In genomic region chr1:52150676-52151075, GRCm38 (mm10) we compare ENCODE assay signal across 8 mouse cellular contexts. TPM values are rescaled to one million over a fixed set of nuclear protein-coding genes. Genes with fewer than 3 reads are reported as not detected.
DNase-seq lines count a peak whose midpoint lies in the region; ATAC-seq and TF ChIP-seq lines count a peak whose summit lies in the region.

No protein-coding gene starts in this region.

- H3K4me3 ChIP-seq in embryonic facial prominence, embryonic 11.5 days (ENCODE audit: low read depth, low read length) = no peak overlapping the region
- no peak overlapping the region for H3K4me3 ChIP-seq in embryonic facial prominence, embryonic 10.5 days
- no peak overlapping the region for H3K4me3 ChIP-seq in midbrain, embryonic 11.5 days (ENCODE audit: low read depth, low read length)
- no peak overlapping the region for H3K4me3 ChIP-seq in midbrain, embryonic 16.5 days (ENCODE audit: low read depth, low read length)
- H3K4me3 ChIP-seq in intestine, postnatal 0 days (ENCODE audit: low read depth, low read length) = no peak overlapping the region

- no peak for TF ChIP-seq CTCF in intestine, postnatal 0 days (IDR thresholded peaks at IDR 0.05; ENCODE audit: low read depth)

- no peaks in the 10 kb centered on the region for H3K9me3 ChIP-seq in embryonic facial prominence, embryonic 11.5 days (replicated peaks; ENCODE audit: control insufficient read depth, low read length)
- H3K9me3 ChIP-seq in embryonic facial prominence, embryonic 10.5 days = no peaks in the 10 kb centered on the region
- H3K9me3 ChIP-seq in midbrain, embryonic 11.5 days (ENCODE audit: control insufficient read depth, low read length) = no peaks in the 10 kb centered on the region
- H3K9me3 ChIP-seq in midbrain, embryonic 16.5 days (replicated peaks; ENCODE audit: control insufficient read depth, low read length, poor library complexity, severe bottlenecking) = no peaks in the 10 kb centered on the region
- H3K9me3 ChIP-seq in intestine, postnatal 0 days (ENCODE audit: control insufficient read depth) = no peaks in the 10 kb centered on the region

- no peaks in the 10 kb centered on the region for H3K36me3 ChIP-seq in embryonic facial prominence, embryonic 11.5 days (replicated peaks; ENCODE audit: control insufficient read depth, insufficient read depth, low read depth, low read length)
- peaks cover 7% of the 10 kb centered on the region for H3K36me3 ChIP-seq in embryonic facial prominence, embryonic 10.5 days (replicated peaks)
- H3K36me3 ChIP-seq in midbrain, embryonic 11.5 days (ENCODE audit: control insufficient read depth, insufficient read depth, low read length) = no peaks in the 10 kb centered on the region
- H3K36me3 ChIP-seq in midbrain, embryonic 16.5 days (ENCODE audit: control insufficient read depth, insufficient read depth, low read length) = no peaks in the 10 kb centered on the region
- H3K36me3 ChIP-seq in intestine, postnatal 0 days (ENCODE audit: control insufficient read depth, insufficient read depth) = peaks cover 87% of the 10 kb centered on the region

- H3K4me1 ChIP-seq in embryonic facial prominence, embryonic 11.5 days (ENCODE audit: control insufficient read depth, insufficient read depth, low read length) = no peaks in the 10 kb centered on the region; the same call in 1 of the 2 replicates
- H3K4me1 ChIP-seq in embryonic facial prominence, embryonic 10.5 days = peaks cover 43% of the 10 kb centered on the region
- peaks cover 15% of the 10 kb centered on the region for H3K4me1 ChIP-seq in midbrain, embryonic 11.5 days (ENCODE audit: control insufficient read depth, insufficient read depth, low read length)
- peaks cover 3% of the 10 kb centered on the region; the same call in 1 of the 2 replicates for H3K4me1 ChIP-seq in midbrain, embryonic 16.5 days (ENCODE audit: control insufficient read depth, insufficient read depth, low read length)
- H3K4me1 ChIP-seq in intestine, postnatal 0 days (replicated peaks; ENCODE audit: control insufficient read depth, insufficient read depth, low read length) = peaks cover 3% of the 10 kb centered on the region; the same call in 1 of the 2 replicates

- ATAC-seq in embryonic facial prominence, embryonic 11.5 days (replicated peaks; ENCODE audit: insufficient number of reproducible peaks, low FRiP score, low TSS enrichment, low read depth) = 0 out of 2 replicates have a peak, but pooled peaks have one; percentile 25
- no peak for ATAC-seq in midbrain, embryonic 11.5 days (ENCODE audit: low FRiP score)
- ATAC-seq in midbrain, embryonic 16.5 days = no peak
- 0 out of 2 replicates have a peak, but pooled peaks have one; percentile 20 for ATAC-seq in intestine, postnatal 0 days

- WGBS in embryonic facial prominence, embryonic 11.5 days = 54% methylated on average over 11 of the region's 11 CpGs
- 57% methylated on average over 11 of the region's 11 CpGs for WGBS in embryonic facial prominence, embryonic 10.5 days
- 57% methylated on average over 11 of the region's 11 CpGs for WGBS in midbrain, embryonic 11.5 days
- 48% methylated on average over 11 of the region's 11 CpGs for WGBS in midbrain, embryonic 16.5 days
- 40% methylated on average over 11 of the region's 11 CpGs for WGBS in intestine, postnatal 0 days

- H3K9ac ChIP-seq in embryonic facial prominence, embryonic 11.5 days (replicated peaks; ENCODE audit: low read length) = no peak overlapping the region
- no peak overlapping the region for H3K9ac ChIP-seq in midbrain, embryonic 11.5 days (ENCODE audit: low read length)
- H3K9ac ChIP-seq in midbrain, embryonic 16.5 days (ENCODE audit: low read depth, low read length) = no peak overlapping the region
- H3K9ac ChIP-seq in intestine, postnatal 0 days (ENCODE audit: low read depth, low read length) = no peak overlapping the region

- no peak overlapping the region for H3K27ac ChIP-seq in embryonic facial prominence, embryonic 11.5 days (replicated peaks; ENCODE audit: low read depth, low read length)
- H3K27ac ChIP-seq in embryonic facial prominence, embryonic 10.5 days (replicated peaks) = no peak overlapping the region
- no peak overlapping the region for H3K27ac ChIP-seq in midbrain, embryonic 11.5 days (ENCODE audit: low read depth, low read length)
- no peak overlapping the region for H3K27ac ChIP-seq in midbrain, embryonic 16.5 days (ENCODE audit: low read length)
- no peak overlapping the region for H3K27ac ChIP-seq in intestine, postnatal 0 days (ENCODE audit: low read depth, low read length)

- no peak for DNase-seq in embryonic facial prominence, embryonic 11.5 days (ENCODE audit: low spot score)
- no peak for DNase-seq in embryonic facial prominence, embryonic 10.5 days (ENCODE audit: low spot score)
- DNase-seq in midbrain, embryonic 11.5 days (ENCODE audit: low spot score, missing footprints) = peak; percentile 80
- DNase-seq in thymus, postnatal 36 days = peak; percentile 70 to 88
- no peak for DNase-seq in right cerebral cortex, postnatal 36 days (ENCODE audit: low spot score in 2 of 2)
- DNase-seq in urinary bladder, postnatal 14 days (ENCODE audit: low spot score) = no peak

- no peak overlapping the region for H3K4me2 ChIP-seq in embryonic facial prominence, embryonic 11.5 days (ENCODE audit: low read depth, low read length)
- no peak overlapping the region for H3K4me2 ChIP-seq in midbrain, embryonic 11.5 days
- H3K4me2 ChIP-seq in midbrain, embryonic 16.5 days (ENCODE audit: low read length) = no peak overlapping the region
- no peak overlapping the region for H3K4me2 ChIP-seq in intestine, postnatal 0 days (replicated peaks; ENCODE audit: low read depth)

- no peaks in the 10 kb centered on the region for H3K27me3 ChIP-seq in embryonic facial prominence, embryonic 11.5 days (ENCODE audit: control insufficient read depth, insufficient read depth, low read length)
- H3K27me3 ChIP-seq in embryonic facial prominence, embryonic 10.5 days (replicated peaks; ENCODE audit: low read depth, poor library complexity, severe bottlenecking) = no peaks in the 10 kb centered on the region
- no peaks in the 10 kb centered on the region for H3K27me3 ChIP-seq in midbrain, embryonic 11.5 days (ENCODE audit: control insufficient read depth, insufficient read depth, low read length)
- H3K27me3 ChIP-seq in midbrain, embryonic 16.5 days (ENCODE audit: control insufficient read depth, insufficient read depth, low read depth, low read length) = no peaks in the 10 kb centered on the region
- H3K27me3 ChIP-seq in intestine, postnatal 0 days (replicated peaks; ENCODE audit: control insufficient read depth, insufficient read depth, low read length) = no peaks in the 10 kb centered on the region

RNA-seq across cellular contexts. Expression of gene Stat1, which starts 31.4 kb away (rescaled TPM):
- 13.1 and 15.0 TPM in 2 replicates for polyA plus RNA-seq in embryonic facial prominence, embryonic 11.5 days (2014; fragmentation: Nextera tagmentation; extraction: Ambion mirVana)
- polyA plus RNA-seq in embryonic facial prominence, embryonic 10.5 days (2016; fragmentation: Nextera tagmentation; extraction: Ambion mirVana) = 10.9 and 11.5 TPM in 2 replicates
- polyA plus RNA-seq in midbrain, embryonic 11.5 days (2014; fragmentation: Nextera tagmentation; extraction: Ambion mirVana) = 15.0 and 16.3 TPM in 2 replicates
- polyA plus RNA-seq in midbrain, embryonic 16.5 days (2015; fragmentation: Nextera tagmentation; extraction: Ambion mirVana) = 11.2 and 11.6 TPM in 2 replicates
- 62.6 and 67.2 TPM in 2 replicates for polyA plus RNA-seq in intestine, postnatal 0 days (2015; fragmentation: Nextera tagmentation; extraction: Ambion mirVana)

Comparison
In these comparisons a context has a peak if more than half of its experiments do, and no peak if none do; other contexts are left out.
1. ATAC-seq: peak in embryonic facial prominence, embryonic 11.5 days (single experiment) and intestine, postnatal 0 days (single experiment); none in midbrain, embryonic 11.5 days (single experiment) and midbrain, embryonic 16.5 days (single experiment).
2. DNase-seq: peak in midbrain, embryonic 11.5 days (single experiment) and thymus, postnatal 36 days (2 of 2); none in embryonic facial prominence, embryonic 11.5 days (single experiment), embryonic facial prominence, embryonic 10.5 days (single experiment), right cerebral cortex, postnatal 36 days (0 of 2) and urinary bladder, postnatal 14 days (single experiment).